Mouse (Mus musculus) MN1 (cell line): ENCODE data around the gene Timm8a1.

Experiments used
- DNase-seq: peaks from one replicate; pipeline ENCODE4 v3.0.0-alpha.2; 2016; ENCODE audit warnings: low spot score

The Timm8a1 gene

GRCm38 (mm10) chrX:134525260-134525659 lies 16.4 kb downstream of the Timm8a1 start:
- no peak for DNase-seq

GRCm38 (mm10) chrX:134523772-134524171 lies 17.9 kb downstream of the Timm8a1 start:
- DNase-seq = no peak

DNA sequence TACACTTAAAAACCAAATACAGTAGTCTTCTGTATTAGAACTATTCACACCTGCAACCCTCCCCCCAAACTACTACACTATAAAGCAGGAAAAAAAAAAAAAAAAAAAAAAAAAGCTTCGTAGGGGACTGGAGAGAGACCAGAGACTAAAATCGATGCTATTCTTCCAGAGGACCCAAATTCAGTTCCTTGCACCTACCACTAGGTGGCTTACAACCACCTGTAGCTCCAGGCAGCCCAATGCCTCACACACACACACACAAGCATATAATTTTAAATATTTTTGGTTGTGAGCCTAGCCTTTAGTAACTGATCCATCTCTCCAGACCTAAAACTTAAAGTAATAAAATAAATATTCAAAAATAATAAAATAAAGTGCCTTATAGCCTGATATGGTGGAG lies 32.2 kb downstream of the Timm8a1 start:
- DNase-seq = no peak

GRCm38 (mm10) chrX:134507977-134508376 lies 33.7 kb downstream of the Timm8a1 start:
- no peak for DNase-seq

DNA sequence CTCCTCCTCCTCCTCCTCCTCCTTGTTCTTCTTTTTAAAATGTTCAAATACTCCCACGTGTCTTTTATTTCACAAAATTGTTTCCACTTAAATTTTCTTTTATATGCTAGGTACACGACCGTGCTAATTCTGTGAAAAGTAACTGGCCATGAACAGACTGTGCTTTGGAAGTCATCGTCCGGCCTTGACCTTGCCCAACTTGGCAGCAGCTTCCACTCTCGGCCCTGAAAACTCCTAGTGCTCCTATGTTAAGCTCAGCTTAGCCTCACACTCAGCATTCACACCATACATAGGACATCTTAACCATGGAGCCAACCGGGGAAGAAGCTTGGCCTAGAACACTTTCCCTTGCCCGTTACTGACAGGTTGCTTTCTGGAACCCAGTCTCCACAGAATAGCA lies 41.0 kb downstream of the Timm8a1 start:
- no peak for DNase-seq
